Mouse (Mus musculus): ENCODE measurements around the gene Syne2. TPM values are rescaled to one million over a fixed set of nuclear protein-coding genes. Genes with fewer than 3 reads are reported as not detected.
A peak's percentile ranks its signal among the peaks of the same experiment; 100 is the strongest.

The Syne2 gene
- polyA plus RNA-seq, 1 experiment: 28.0 TPM

DNA sequence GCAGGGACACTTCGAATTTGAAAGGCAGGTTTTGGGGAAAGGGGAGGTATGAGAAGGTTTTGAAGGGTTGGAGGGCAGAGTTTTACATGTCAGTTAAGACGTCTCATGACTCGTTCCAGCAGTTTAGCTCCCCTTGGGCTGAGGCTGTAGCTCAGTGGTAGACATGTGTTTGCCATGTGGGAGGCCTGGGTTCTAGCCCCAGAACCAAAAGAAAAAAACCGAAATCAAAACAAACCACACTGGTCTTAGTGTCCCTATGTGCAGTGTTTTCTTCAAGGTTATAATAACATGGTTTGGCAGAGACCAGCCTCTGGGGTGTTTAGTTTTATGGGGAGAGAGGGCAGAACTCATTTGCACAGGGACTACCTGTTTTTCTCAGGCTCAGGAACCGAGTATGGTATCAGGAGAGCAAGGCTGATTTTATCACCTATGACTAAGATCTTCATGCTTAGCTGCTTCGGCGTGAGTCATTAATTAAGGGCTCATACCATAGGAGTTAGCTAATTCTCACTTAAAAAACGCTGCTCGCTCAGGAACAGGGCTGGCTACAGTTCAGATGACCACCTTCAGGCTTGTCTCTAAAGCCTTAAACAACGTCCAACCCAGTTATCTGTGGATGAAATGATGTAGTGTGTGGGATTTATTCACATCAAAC lies 8.9 kb downstream of the Syne2 start:
- DNase-seq (ENCODE audit: extremely low spot score in 1 of 2, low spot score in 1 of 2): no peak

DNA sequence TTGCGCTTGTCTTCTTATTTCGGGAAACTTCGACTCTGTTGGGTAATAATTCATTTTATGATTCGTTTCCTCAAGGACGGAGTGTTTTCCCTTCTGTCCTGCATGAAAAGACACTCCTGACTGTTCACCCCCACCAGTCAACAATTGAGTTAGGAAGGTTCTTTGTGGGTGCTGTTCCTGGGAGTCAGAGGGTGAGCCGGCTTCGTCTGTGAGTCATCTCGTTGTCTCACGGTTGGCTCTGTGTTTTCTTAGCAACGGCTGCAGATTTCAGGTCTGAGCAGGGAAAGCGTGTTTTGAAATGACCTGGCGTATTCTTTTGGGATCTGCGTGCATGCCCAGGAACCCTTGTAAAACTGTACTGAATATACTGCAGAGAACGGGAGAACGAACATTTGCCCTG lies 9.8 kb downstream of the Syne2 start:
- no peak for DNase-seq (ENCODE audit: extremely low spot score in 1 of 2, low spot score in 1 of 2)

DNA sequence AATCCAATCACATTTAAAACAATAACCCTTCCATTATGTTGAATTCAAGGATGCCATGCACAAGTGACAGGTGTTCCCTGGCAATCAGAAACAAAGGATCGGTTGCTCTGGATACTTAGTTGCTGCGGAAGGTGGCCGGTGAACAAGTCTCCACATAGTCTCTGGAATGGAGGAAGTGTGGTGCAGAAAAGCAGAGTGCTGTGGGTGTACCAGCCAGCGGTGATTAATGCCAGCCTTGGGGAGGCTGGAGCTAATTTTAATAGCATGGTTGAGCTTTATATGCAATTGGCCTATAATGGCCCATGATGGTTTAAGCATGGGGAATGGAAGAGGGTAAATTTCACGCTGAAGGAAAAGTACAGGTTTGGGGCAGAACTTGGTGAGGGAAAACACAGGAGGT lies 11.7 kb downstream of the Syne2 start:
- no peak for DNase-seq (ENCODE audit: extremely low spot score in 1 of 2, low spot score in 1 of 2)

DNA sequence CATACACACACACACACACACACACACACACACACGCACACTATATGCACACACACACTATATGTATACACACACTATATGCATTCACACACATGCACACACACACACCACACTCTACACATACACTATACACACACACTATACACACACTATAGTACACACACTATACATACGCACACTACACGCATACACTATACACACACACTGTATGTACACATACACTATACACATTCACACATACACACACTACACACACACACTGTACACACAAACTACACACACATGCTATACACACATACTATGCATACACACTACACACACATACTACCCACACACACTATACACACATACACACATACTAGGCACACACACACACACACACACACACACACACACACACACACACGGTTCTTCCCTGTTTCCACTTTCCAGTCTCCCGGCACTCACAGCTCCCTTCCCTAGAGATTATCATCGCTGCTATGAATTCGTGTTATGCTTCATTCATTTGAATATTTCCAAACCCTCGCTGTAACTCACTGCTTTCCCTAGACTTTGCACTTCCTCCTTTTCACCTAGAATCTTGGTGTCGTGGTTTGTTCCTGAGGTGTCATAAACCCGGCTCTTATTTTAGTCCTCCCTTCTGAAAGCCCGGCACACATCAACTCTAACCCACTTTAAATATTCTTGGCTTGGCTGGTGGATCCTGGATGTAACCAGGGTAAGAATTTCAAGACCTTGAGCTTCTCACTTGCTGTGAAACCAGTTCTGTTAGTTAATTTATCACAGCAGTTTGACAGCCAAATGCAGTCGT lies 15.4 kb downstream of the Syne2 start:
- peak; percentile 23 to 33 for DNase-seq (ENCODE audit: extremely low spot score in 1 of 2, low spot score in 1 of 2)

DNA sequence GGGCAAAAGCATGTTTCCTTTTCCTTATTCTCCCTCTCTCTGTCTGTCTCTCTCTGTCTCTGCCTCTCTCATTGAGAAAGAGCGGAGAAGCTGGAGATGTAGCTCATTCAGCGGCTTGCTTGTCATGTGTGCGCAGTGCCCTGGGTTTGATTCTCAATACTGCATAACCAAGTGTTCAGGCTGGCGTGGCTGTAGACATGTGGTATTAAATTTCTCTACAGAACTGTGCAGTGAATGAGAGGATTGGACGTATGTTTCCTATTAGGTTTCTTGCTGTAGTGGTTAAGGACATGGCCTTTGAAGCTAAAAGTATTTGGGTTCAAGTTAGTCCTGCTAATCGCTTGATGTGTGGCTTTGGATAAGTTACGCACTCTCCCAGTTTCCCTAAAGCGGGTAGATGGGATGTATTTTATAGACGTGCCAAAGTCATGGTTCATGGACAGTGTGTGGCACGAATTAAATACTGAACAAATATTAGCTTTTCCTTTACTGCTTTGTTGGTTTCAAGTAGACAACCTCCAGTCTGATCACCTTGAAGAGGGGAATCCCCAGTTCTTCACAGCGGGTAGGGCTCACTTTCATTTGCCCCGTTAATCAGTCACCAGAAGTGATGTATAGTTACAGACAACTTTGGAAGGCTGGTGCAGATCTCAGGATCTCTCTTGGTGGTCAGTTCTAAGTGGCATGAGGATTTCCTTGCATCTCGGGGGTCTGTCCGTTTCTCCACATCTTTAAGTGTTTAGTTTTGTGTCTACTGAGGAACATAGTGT lies 16.2 kb downstream of the Syne2 start:
- DNase-seq (ENCODE audit: extremely low spot score in 1 of 2, low spot score in 1 of 2): no peak

DNA sequence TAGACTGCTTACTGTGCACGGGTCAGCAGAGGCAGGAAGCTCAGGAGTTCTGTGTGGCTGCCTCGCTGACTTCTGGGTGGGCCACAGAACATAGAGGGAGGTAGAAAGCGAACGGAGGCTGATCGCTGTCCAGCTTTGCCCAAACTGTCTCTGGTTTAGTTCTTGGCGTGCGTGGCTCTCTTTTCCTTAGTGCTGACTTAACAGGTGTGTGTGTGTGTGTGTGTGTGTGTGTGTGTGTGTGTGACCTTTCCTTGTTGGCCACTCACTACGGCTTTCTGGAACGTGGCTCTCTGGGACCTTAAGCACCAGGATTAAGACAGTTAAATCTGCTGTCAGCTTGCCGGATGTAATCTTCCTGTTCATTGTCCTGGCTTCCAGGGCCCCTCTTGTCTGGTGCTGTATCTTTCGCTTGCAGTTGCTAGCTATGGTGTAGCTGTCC lies 18.6 kb downstream of the Syne2 start:
- DNase-seq (ENCODE audit: extremely low spot score in 1 of 2, low spot score in 1 of 2): no peak

DNA sequence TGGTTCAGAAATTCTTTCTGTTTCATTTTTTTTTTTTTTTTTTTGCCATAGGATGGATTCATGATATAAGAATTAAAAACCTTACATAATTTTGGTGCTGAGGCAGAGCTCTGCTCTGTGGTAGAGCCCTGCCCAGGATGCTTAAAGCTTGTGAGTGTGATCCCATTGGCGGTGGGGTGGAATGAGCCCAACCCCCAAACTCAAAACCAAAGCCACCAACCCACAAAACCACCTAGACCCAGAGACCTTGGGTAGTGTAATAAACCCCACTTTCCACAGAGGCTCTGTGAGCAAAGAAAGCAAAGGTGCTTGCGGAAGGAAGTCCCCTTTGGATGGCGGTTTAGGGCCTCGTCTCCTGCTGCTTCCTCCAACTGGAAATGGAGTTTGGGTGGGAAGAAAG lies 19.5 kb downstream of the Syne2 start:
- no peak for DNase-seq (ENCODE audit: extremely low spot score in 1 of 2, low spot score in 1 of 2)

DNA sequence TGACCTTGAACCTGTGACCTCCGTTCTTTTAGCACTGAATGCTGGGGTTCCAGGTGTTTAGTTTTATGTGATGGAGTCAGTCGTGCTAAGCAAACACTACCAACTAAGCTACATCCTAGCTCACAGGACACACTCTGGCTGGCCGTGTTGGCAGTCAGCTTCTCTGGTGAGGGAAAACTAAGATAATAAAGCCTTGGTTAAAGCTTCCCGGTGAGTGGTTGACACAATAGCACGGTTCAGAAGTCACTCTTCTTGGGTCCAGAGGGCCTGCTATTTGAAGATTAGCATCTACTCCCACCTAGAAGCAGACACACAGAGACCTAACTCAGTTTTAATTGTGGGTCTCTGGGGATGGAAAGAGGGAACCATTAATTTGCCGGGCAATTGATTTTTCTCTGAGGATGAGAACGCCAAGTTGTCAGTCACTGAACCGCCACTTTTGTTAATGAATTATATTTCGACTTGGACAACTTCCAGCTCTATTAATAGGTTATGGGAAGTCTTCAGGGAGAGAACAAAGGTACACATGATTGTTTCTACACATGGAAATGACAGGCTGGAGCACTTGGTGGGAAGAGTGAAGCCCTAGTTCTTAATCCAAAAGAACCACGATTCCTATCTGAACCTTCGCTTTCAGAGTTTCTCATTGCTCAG lies 21.3 kb downstream of the Syne2 start:
- DNase-seq (ENCODE audit: extremely low spot score in 1 of 2, low spot score in 1 of 2): no peak

DNA sequence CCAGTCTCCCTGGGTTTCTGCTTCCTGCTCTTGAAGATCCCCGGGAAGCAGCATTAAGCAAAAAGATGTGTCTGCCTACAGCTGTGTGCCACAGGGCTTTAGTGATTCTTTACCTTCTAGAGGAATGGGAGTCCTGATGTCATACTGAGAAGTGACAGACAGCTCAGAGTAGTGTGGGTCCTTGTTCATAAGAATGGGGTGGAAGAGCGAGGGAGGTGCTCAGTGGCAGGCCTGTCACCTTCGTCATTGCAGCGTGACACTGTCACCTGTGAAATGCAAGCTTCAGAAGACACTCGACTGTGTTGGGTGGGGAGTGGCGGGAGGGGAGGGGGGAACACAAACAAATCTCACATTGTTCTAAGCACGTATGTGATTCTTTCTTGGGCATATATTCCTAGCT lies 23.2 kb downstream of the Syne2 start:
- no peak for DNase-seq (ENCODE audit: extremely low spot score in 1 of 2, low spot score in 1 of 2)

DNA sequence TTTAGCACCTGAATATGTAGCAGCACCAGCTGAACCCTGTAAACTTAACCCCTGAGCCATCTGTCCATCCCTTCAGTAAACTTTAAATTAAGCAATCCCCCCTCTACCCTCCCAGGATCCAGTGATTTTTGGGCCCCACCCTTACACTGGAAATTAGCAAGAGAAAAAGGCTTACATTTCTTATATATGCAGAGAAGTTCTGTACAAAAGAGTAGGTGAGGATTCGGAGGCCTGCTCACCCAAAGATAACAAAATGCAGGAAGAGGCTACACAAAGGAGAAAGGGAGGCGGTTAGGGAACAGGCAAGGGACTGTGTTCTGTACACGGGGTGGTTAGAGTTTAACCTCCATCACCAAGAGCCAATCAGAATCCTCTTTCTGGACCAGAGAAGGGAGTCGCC lies 26.4 kb downstream of the Syne2 start:
- no peak for DNase-seq (ENCODE audit: extremely low spot score in 1 of 2, low spot score in 1 of 2)

DNA sequence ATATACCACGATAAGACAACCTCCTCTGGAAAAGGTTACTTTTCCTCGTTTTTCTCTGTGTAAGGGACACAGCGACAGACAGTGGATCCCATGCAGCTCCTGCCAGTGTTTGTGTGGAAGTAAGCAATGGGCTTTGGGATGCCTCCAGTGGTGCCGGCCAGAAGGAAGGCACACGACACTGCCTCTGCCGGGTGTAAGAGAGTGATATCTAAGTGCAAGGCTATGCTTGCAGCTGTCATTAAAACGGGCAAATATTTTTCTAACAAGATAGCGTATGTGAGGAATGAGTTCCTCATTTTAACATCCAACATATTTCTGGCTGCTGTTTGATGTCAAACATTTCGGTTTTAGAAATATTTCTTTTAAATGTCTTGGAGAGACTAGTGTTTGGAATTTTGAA lies 27.1 kb downstream of the Syne2 start:
- no peak for DNase-seq (ENCODE audit: extremely low spot score in 1 of 2, low spot score in 1 of 2)

DNA sequence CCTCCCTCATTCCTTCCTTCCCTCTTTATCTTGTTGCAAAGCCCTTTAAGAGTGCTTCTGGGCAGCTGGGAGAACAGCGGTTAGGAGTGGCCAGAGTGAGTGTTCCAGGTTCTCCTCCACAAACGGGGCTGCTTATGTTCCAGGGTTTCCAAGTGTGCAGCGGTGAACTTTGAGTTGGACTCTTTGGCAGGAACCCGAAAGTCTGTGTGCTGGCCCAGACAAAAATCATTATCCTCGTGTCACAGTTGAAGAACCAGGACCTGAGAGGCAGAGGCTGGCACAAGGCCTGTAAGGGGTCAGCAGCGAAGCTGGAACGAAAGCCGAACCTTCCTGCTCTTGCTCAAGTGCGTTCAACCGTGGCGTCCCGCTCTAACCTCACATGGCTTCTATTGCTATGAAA lies 28.6 kb downstream of the Syne2 start:
- DNase-seq (ENCODE audit: extremely low spot score in 1 of 2, low spot score in 1 of 2): no peak

DNA sequence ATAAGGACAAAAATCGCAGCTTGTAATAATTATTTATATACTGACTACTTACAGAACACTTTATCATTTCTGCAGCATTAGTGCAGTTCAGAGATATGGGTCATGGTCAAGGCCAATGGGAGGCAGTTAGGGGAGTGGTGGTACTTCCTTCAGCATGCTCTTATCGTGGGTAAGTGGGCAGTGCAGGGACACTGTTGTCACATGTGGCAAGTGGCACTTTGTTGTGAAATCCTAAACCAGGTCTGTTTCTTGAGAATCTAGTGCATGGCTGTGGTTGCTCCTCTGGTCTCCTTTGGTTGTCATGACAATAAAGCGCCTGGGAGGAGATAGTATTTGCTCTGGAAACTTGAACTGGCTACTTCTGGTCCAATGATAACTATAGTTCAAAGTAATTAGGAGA lies 32.3 kb downstream of the Syne2 start:
- no peak for DNase-seq (ENCODE audit: extremely low spot score in 1 of 2, low spot score in 1 of 2)

DNA sequence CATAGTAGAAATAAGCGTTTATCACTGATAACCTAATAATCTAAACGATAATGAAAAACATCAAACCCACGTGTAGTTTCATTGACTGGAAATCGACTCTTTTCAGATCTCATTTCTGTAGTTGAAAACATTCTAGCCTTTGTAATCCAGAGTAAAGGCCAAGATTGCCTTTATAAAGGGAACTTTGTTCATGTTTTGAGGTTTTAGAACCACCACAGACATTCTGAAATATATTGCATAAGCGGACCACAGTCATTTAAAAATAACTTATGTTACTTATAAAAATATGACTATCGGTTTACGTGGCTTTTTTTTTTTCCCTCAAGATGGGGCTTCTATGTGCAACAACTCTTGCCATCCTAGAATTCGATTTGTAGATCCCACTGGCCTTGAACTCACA lies 33.5 kb downstream of the Syne2 start:
- DNase-seq (ENCODE audit: extremely low spot score in 1 of 2, low spot score in 1 of 2): no peak

DNA sequence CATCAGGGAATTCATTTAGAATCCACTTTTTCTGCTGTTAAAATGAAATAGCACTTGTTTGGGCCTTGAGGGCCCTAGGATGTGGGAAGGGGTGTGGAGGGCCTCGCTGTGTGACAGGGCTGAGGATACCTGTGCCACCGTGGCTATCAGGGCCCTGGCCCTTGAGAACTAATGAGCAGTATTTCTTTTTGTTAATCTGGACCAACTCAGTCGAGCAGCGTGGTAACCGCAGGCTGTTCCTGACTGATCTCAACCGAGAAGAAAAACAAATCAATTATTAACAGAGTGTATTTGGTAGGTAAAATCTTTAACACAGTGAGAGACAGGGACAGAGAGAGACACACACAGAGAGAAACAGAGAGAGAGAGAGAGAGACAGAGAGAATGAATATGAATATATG lies 34.5 kb downstream of the Syne2 start:
- DNase-seq (ENCODE audit: extremely low spot score in 1 of 2, low spot score in 1 of 2): no peak

DNA sequence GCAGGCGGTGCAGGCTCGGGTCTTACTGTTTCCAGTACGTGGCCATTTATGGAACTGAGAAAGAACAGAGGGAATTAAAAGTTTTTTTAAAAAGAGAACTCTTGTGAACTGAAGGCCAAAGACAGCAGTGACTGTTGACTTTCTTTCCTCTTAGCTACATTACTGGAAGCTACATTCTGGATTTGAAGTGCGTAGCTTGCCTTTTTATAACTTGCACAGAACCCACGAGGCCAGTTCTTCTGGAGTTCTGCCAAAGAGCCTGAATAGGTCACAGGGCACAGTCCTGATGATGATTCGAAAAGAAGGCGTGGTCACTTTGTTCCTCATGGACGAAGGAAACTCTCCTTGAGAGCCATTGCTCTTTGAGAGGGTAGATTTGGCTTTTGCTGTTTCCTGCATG lies 35.6 kb downstream of the Syne2 start:
- DNase-seq (ENCODE audit: extremely low spot score in 1 of 2, low spot score in 1 of 2): no peak

DNA sequence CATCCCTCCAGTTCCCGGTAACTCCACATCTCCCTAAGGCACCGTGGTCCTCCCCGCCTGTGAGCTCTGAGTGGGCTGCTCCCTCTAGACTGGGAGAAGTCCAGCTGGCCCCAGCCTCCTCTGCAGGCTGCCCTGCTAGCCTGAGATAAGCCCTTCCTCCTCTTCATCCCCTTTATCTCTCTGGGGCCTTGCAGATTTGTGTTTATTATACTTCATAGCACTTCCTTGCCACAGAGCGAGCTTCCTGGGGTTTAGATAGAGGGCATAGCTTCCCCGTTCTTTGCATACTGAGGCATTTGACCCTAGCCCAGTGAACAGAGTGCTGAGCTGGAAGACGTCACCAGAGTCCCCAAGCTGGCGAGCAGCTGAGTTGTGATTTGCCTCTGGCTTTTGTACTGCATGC lies 37.1 kb downstream of the Syne2 start:
- DNase-seq (ENCODE audit: extremely low spot score in 1 of 2, low spot score in 1 of 2): no peak

DNA sequence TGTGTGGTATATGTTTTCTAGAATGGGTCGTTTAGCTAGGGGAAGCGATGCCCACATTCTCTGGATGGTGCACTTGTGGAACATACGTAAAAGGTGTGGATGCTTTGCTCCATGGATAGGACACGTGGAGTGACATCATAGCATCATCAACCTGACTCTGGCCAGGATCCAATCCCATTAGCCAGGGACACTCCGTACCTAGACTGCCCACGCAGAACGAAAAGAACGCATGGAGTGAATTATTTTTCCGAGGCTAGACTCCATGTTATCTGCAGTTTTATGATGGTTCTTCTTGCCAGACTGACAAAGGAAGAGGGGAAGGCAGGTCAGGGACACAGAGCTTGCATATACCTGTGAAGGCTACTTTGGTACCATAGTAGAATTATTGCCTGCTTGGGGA lies 37.7 kb downstream of the Syne2 start:
- no peak for DNase-seq (ENCODE audit: extremely low spot score in 1 of 2, low spot score in 1 of 2)

DNA sequence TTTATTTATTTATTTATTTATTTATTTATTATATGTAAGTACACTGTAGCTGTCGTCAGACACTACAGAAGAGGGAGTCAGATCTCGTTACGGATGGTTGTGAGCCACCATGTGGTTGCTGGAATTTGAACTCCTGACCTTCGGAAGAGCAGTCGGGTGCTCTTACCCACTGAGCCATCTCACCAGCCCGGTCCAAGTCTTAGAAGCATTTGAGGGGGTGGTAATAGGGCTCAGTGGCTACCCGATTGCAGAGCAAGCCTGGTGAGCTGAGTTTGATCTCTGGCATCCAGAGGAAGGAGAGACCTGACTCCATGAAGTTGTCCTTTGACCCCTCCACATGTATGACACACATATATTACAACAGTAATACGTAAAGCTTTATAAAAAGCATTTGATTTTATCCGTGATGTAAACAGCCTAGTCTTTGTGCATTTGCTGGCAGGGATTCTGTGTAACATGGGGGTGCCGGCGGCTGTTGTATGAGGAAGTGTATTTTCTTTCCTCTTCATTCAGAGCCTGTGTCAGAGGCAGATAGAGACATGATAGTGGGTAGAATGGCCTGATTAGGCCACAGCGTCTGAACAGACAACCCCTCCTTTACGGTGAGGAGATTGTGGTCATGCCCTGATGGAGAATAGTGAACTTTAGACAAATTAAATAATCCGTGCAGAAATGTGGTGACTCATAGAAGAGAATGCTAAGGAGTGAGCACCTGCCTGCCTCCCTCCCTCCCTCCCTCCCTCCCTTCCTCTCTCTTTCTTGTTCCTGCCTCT lies 38.3 kb downstream of the Syne2 start:
- DNase-seq (ENCODE audit: extremely low spot score in 1 of 2, low spot score in 1 of 2): no peak

DNA sequence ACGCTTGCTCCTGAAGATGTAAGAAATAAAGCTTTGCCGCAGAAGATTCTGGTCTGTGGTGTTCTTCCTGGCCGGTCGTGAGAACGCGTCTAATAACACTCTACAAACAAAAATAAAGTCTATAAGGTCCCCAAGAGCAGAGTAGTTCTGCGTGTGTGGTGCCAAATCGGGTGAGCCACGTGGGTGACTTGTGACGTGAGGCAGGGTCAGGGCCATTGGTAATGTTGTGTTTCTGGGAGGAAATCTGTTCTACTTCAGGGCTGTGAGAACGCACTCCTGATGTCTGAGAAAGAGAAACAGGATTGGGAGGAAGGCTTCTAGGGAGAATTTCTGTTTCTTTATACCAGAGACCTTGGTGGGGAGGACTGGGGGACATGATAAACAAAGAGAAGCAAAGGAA lies 42.0 kb downstream of the Syne2 start:
- no peak for DNase-seq (ENCODE audit: extremely low spot score in 1 of 2, low spot score in 1 of 2)
